Mouse (Mus musculus) embryonic facial prominence, embryonic 15.5 days (tissue): ENCODE data around the gene Rasal2. TPM values are rescaled to one million over a fixed set of nuclear protein-coding genes. Genes with fewer than 3 reads are reported as not detected.

ENCODE experiments used
- ATAC-seq: fragments of 200-750 bp; cut with Nextera tagmentation; 2 replicates; pipeline ENCODE4 v1.8.0; 2017; ENCODE audit warnings: low read depth, moderate TSS enrichment; ENCODE audit not compliant: insufficient number of reproducible peaks, low FRiP score, low TSS enrichment
- H3K27ac ChIP-seq: fragments of 300-500 bp; sonication (generic); replicated peaks from 2 replicates; pipeline ENCODE4 v1.5.1; 2015; ENCODE audit warnings: mild to moderate bottlenecking, inconsistent platforms
- H3K27me3 ChIP-seq: fragments of 300-500 bp; sonication (generic); 2 replicates; pipeline ENCODE4 v1.6.1; 2015; ENCODE audit warnings: inconsistent platforms
- H3K36me3 ChIP-seq: fragments of 300-500 bp; sonication (generic); 2 replicates; pipeline ENCODE4 v1.6.1; 2015; ENCODE audit warnings: mild to moderate bottlenecking, inconsistent platforms
- H3K4me1 ChIP-seq: fragments of 300-500 bp; sonication (generic); 2 replicates; pipeline ENCODE4 v1.6.1; 2015; ENCODE audit warnings: inconsistent platforms
- H3K4me2 ChIP-seq: fragments of 300-500 bp; sonication (generic); replicated peaks from 2 replicates; pipeline ENCODE4 v1.6.1; 2015; ENCODE audit warnings: mild to moderate bottlenecking, inconsistent platforms
- H3K4me3 ChIP-seq: fragments of 300-500 bp; sonication (generic); replicated peaks from 2 replicates; pipeline ENCODE4 v1.5.1; 2015; ENCODE audit warnings: mild to moderate bottlenecking, inconsistent platforms
- H3K9ac ChIP-seq: fragments of 300-500 bp; sonication (generic); 2 replicates; pipeline ENCODE4 v1.6.1; 2015; ENCODE audit warnings: inconsistent platforms
- H3K9me3 ChIP-seq: fragments of 300-500 bp; sonication (generic); replicated peaks from 2 replicates; pipeline ENCODE4 v1.6.1; 2016; ENCODE audit warnings: inconsistent platforms
- whole genome bisulfite sequencing: fragments of 180-500 bp; shearing (Covaris S2); methylation state at CpG from one replicate; pipeline ENCODE4 v1.1.7; 2015; 5-methylcytosine and 5-hydroxymethylcytosine counted together
- polyA plus RNA-seq: library from polyadenylated mRNA; unstranded; fragments of >200 nt; fragmentation: Nextera tagmentation; extraction: Ambion mirVana; gene quantifications from 2 replicates; pipeline ENCODE4 v1.2.1, GENCODE M21; 2015

The Rasal2 gene
- polyA plus RNA-seq, 1 experiment from 2014 or later, result 16.8 TPM

GRCm38 (mm10) chr1:157092140-157092539 lies 320.3 kb downstream of the Rasal2 start:
- no peaks in the 10 kb centered on the region for H3K36me3 ChIP-seq
- no peak overlapping the region for H3K9ac ChIP-seq
- no peak for ATAC-seq
- H3K4me3 ChIP-seq, result no peak overlapping the region
- H3K27ac ChIP-seq, result no peak overlapping the region
- no peaks in the 10 kb centered on the region for H3K9me3 ChIP-seq
- H3K27me3 ChIP-seq, result no peaks in the 10 kb centered on the region
- H3K4me2 ChIP-seq, result no peak overlapping the region
- no peaks in the 10 kb centered on the region for H3K4me1 ChIP-seq
- 48% methylated on average over 4 of the region's 4 CpGs for WGBS

GRCm38 (mm10) chr1:157090835-157091234 lies 321.6 kb downstream of the Rasal2 start:
- Histone ChIP-seq H3K9me3 (no peaks in the 10 kb centered on the region), H3K27me3 (no peaks in the 10 kb centered on the region), H3K4me2 (no peak overlapping the region), H3K27ac (no peak overlapping the region), H3K4me1 (peaks cover 4% of the 10 kb centered on the region; the same call in 1 of the 2 replicates), H3K9ac (no peak overlapping the region), H3K36me3 (no peaks in the 10 kb centered on the region), H3K4me3 (no peak overlapping the region)
- no peak for ATAC-seq
- 59% methylated on average over 3 of the region's 3 CpGs for WGBS

GRCm38 (mm10) chr1:157086097-157086994 lies 326.0 kb downstream of the Rasal2 start:
- peak; percentile 45; the same call in 1 of the 2 replicates for ATAC-seq
- H3K4me3 ChIP-seq, result peak overlapping the region; percentile 43
- no peaks in the 10 kb centered on the region for H3K9me3 ChIP-seq
- H3K4me2 ChIP-seq, result peak overlapping the region; percentile 58
- no peak overlapping the region for H3K27ac ChIP-seq
- no peak overlapping the region; the same call in 1 of the 2 replicates for H3K9ac ChIP-seq
- H3K27me3 ChIP-seq, result no peaks in the 10 kb centered on the region
- peaks cover 9% of the 10 kb centered on the region for H3K4me1 ChIP-seq
- H3K36me3 ChIP-seq, result no peaks in the 10 kb centered on the region
- 10% methylated on average over 25 of the region's 25 CpGs for WGBS

Other genes starting within 250 kb of the Rasal2 start
- 14.1 and 14.2 TPM in 2 replicates for gene Cryzl2, start 46.0 kb upstream of the Rasal2 start, polyA plus RNA-seq
- 5.0 and 5.2 TPM in 2 replicates for gene Sec16b, start 94.1 kb upstream of the Rasal2 start, polyA plus RNA-seq